Mouse (Mus musculus) olfactory bulb, adult 2 months (tissue): Measurements from ENCODE around the gene Xab2.

Experiments
- CTCF ChIP-seq: fragments of 200-500 bp; IDR thresholded peaks from 2 replicates; pipeline ENCODE4 v1.5.1; 2012; ENCODE audit warnings: low read depth, mild to moderate bottlenecking, low read length, moderate library complexity; ENCODE audit not compliant: insufficient read depth
- POLR2A ChIP-seq: fragments of 200-500 bp; IDR thresholded peaks from 2 replicates; pipeline ENCODE4 v1.6.1; 2012; ENCODE audit warnings: mild to moderate bottlenecking, low read depth, low read length, moderate library complexity; ENCODE audit not compliant: insufficient read depth

GRCm38 (mm10) chr8:3606593-3606992, 14.5 kb downstream of the Xab2 start:
- TF ChIP-seq CTCF (no peak), POLR2A (no peak)
